Mouse (Mus musculus) intestine, embryonic 15.5 days (tissue): ENCODE measurements around the gene Aox4. TPM values are rescaled to one million over a fixed set of nuclear protein-coding genes. Genes with fewer than 3 reads are reported as not detected.

Source experiments
- ATAC-seq: fragments of 200-750 bp; cut with Nextera tagmentation; 2 replicates; pipeline ENCODE4 v1.8.0; 2017; ENCODE audit warnings: moderate TSS enrichment, moderate library complexity
- H3K27ac ChIP-seq: fragments of 300-500 bp; sonication (generic); 2 replicates; pipeline ENCODE4 v1.5.1; 2015; ENCODE audit warnings: mild to moderate bottlenecking, inconsistent platforms
- H3K27me3 ChIP-seq: fragments of 300-500 bp; sonication (generic); replicated peaks from 2 replicates; pipeline ENCODE4 v1.6.1; 2015; ENCODE audit warnings: inconsistent platforms
- H3K36me3 ChIP-seq: fragments of 300-500 bp; sonication (generic); 2 replicates; pipeline ENCODE4 v1.6.1; 2015; ENCODE audit warnings: inconsistent platforms
- H3K4me1 ChIP-seq: fragments of 300-500 bp; sonication (generic); replicated peaks from 2 replicates; pipeline ENCODE4 v1.6.1; 2015; ENCODE audit warnings: inconsistent platforms
- H3K4me2 ChIP-seq: fragments of 300-500 bp; sonication (generic); replicated peaks from 2 replicates; pipeline ENCODE4 v1.6.1; 2015; ENCODE audit warnings: mild to moderate bottlenecking, inconsistent platforms
- H3K4me3 ChIP-seq: fragments of 300-500 bp; sonication (generic); replicated peaks from 2 replicates; pipeline ENCODE4 v1.5.1; 2015; ENCODE audit warnings: inconsistent platforms
- H3K9ac ChIP-seq: fragments of 300-500 bp; sonication (generic); 2 replicates; pipeline ENCODE4 v1.6.1; 2015; ENCODE audit warnings: inconsistent platforms
- H3K9me3 ChIP-seq: fragments of 300-500 bp; sonication (generic); 2 replicates; pipeline ENCODE4 v1.6.1; 2016; ENCODE audit warnings: inconsistent platforms
- WGBS: fragments of 180-500 bp; shearing (Covaris S2); methylation state at CpG from one replicate; pipeline ENCODE4 v1.1.7; 2015; 5-methylcytosine and 5-hydroxymethylcytosine counted together
- polyA plus RNA-seq: library from polyadenylated mRNA; unstranded; fragments of >200 nt; fragmentation: Nextera tagmentation; extraction: Ambion mirVana; gene quantifications from 2 replicates; pipeline ENCODE4 v1.2.1, GENCODE M21; 2015

Aox4 gene
- 0.04 and 0.05 TPM in 2 replicates for polyA plus RNA-seq

- Histone ChIP-seq H3K4me1 (no peaks in the 10 kb centered on the region), H3K27me3 (no peaks in the 10 kb centered on the region), H3K4me2 (no peak within 1 kb of the TSS), H3K9ac (no peak within 1 kb of the TSS), H3K4me3 (no peak within 1 kb of the TSS), H3K27ac (no peak within 1 kb of the TSS), H3K9me3 (no peaks in the 10 kb centered on the region), H3K36me3 (no peaks in the 10 kb centered on the region)
- 75% methylated on average over 17 of the region's 17 CpGs for WGBS
- no peak for ATAC-seq
Observed at GRCm38 (mm10) chr1:58210203-58210602, at the start of gene Aox4. Gene Aox4, plus strand, starts transcription at chr1:58210397.

DNA sequence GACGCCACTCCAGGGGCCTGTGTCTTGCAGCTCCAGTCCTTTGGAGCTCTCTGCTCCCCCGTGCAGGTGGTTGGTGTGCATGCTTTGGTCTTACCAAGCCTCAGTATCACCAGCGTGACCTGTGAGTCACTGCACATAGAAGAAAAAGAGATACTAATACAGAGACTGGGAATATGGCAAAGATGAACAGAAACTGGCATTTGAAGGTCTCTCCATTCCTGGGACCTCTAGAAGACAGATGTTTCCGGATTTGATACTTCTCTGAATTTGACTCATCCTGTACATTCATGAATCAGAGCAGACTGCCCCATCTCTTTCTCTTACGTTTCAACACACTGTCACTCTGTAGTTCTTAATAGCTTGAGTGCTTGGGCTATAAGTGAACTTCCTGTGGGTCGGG is 40.3 kb upstream of the Aox4 start:
- no peaks in the 10 kb centered on the region for H3K9me3 ChIP-seq
- H3K4me2 ChIP-seq: no peak overlapping the region
- no peak overlapping the region for H3K4me3 ChIP-seq
- no peak for ATAC-seq
- H3K9ac ChIP-seq: no peak overlapping the region
- H3K27ac ChIP-seq: no peak overlapping the region
- no peaks in the 10 kb centered on the region for H3K36me3 ChIP-seq
- WGBS: 68% methylated on average over 6 of the region's 6 CpGs
- no peaks in the 10 kb centered on the region for H3K27me3 ChIP-seq
- no peaks in the 10 kb centered on the region for H3K4me1 ChIP-seq

GRCm38 (mm10) chr1:58188514-58189175 is 21.6 kb upstream of the Aox4 start:
- no peaks in the 10 kb centered on the region for H3K36me3 ChIP-seq
- 56% methylated on average over 5 of the region's 5 CpGs for WGBS
- no peak overlapping the region for H3K4me3 ChIP-seq
- H3K27ac ChIP-seq: no peak overlapping the region
- ATAC-seq: no peak
- no peak overlapping the region for H3K4me2 ChIP-seq
- H3K9me3 ChIP-seq: no peaks in the 10 kb centered on the region
- H3K4me1 ChIP-seq: no peaks in the 10 kb centered on the region
- no peaks in the 10 kb centered on the region for H3K27me3 ChIP-seq
- H3K9ac ChIP-seq: no peak overlapping the region

DNA sequence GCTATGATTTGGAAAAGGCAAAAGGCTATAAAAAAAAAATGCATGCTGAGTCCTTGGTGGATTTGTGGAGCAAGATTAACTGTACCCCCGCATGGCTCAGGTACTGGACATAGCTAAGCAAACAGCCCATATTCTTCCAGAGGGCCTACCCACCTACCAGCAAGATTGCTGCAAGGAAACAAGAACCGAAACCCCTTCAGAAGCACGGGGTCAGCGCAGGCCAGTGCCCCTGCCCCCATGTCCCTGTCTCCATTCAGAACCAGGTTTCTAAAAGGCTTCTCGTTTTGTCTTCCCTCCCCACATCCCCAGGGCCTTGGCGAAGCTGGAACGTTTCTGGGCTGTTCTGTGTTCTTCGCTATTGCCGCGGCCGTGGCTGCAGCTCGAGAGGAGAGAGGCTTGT is 15.9 kb upstream of the Aox4 start:
- no peak overlapping the region for H3K4me2 ChIP-seq
- no peaks in the 10 kb centered on the region for H3K9me3 ChIP-seq
- no peak overlapping the region for H3K27ac ChIP-seq
- H3K27me3 ChIP-seq: no peaks in the 10 kb centered on the region
- H3K4me3 ChIP-seq: no peak overlapping the region
- ATAC-seq: no peak
- H3K9ac ChIP-seq: no peak overlapping the region
- no peaks in the 10 kb centered on the region for H3K36me3 ChIP-seq
- 79% methylated on average over 12 of the region's 12 CpGs for WGBS
- no peaks in the 10 kb centered on the region for H3K4me1 ChIP-seq

- no peak for ATAC-seq
- no peak overlapping the region for H3K4me3 ChIP-seq
- H3K9ac ChIP-seq: no peak overlapping the region
- no peak overlapping the region for H3K4me2 ChIP-seq
- H3K27me3 ChIP-seq: no peaks in the 10 kb centered on the region
- H3K27ac ChIP-seq: no peak overlapping the region
- no peaks in the 10 kb centered on the region for H3K4me1 ChIP-seq
- WGBS: 71% methylated on average over 3 of the region's 3 CpGs
- H3K36me3 ChIP-seq: no peaks in the 10 kb centered on the region
- no peaks in the 10 kb centered on the region for H3K9me3 ChIP-seq
Observed at GRCm38 (mm10) chr1:58194988-58195387, 15.2 kb upstream of the Aox4 start.

DNA sequence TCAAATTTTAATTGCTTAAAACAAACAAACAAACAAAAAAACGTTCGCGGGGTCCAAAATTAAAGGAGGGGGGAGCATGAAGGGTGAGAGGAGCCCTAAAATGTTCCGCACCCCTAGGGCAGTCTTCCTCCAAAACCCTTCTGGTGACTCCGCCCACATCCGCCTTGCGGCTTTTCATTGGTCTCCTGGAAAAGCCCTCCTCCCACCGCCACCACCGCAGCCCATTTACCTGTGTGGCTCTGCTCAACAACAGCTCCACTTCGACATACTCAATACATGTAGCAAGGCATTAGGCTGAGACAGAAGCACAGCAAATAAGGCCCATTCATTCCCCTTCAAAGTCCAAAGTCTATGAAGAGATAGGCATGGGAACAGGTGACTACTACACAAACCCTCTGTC is 14.7 kb upstream of the Aox4 start:
- no peaks in the 10 kb centered on the region for H3K27me3 ChIP-seq
- H3K9me3 ChIP-seq: no peaks in the 10 kb centered on the region
- H3K36me3 ChIP-seq: no peaks in the 10 kb centered on the region
- ATAC-seq: peak; percentile 49; the same call in 1 of the 2 replicates
- H3K27ac ChIP-seq: no peak overlapping the region
- WGBS: 14% methylated on average over 10 of the region's 10 CpGs
- no peaks in the 10 kb centered on the region for H3K4me1 ChIP-seq
- no peak overlapping the region for H3K9ac ChIP-seq
- H3K4me3 ChIP-seq: no peak overlapping the region
- H3K4me2 ChIP-seq: peak overlapping the region; percentile 40; the same call in 1 of the 2 replicates

DNA sequence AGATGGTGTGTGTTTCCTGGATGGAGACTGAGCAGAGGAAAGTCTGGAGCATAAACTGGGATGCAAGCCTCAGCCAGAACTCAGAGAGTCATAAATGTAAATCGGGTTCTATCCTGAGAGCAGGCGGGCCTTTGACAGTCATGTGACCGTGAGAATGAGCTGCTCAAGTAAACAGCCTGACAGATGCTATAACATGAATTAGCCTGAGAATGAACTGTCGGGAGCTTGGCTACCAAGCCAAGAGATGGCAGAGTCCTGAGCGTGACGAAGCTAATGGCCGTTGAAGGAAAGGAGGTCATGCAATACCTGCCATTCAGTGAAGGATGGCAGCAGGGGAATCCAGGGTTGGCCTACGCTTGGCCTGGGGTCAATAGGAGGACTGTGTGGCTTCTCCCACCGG is 13.2 kb upstream of the Aox4 start:
- no peak overlapping the region for H3K4me3 ChIP-seq
- WGBS: 54% methylated on average over 9 of the region's 9 CpGs
- no peaks in the 10 kb centered on the region for H3K36me3 ChIP-seq
- H3K9ac ChIP-seq: no peak overlapping the region
- H3K4me1 ChIP-seq: no peaks in the 10 kb centered on the region
- no peak for ATAC-seq
- no peaks in the 10 kb centered on the region for H3K27me3 ChIP-seq
- H3K27ac ChIP-seq: no peak overlapping the region
- H3K9me3 ChIP-seq: no peaks in the 10 kb centered on the region
- H3K4me2 ChIP-seq: no peak overlapping the region

DNA sequence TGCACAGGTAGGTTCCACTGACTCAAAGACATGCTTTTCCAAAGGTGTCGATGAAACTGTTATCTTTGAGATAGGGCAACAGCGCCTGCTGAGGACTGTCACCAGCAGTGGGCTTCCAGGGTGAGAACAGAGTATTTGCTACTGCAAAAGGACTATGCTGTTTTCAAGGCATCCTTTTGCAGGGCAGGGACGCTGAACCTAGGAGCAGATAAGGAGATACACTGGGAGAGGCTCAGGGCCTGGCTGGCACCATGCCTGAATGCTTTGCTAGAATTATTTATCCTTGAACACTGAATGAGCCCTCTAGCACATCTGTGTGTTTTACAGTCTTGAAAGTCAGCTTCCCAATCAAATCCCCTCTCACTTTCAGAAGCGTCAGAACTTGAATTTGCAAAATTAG is 11.8 kb upstream of the Aox4 start:
- no peak overlapping the region for H3K4me3 ChIP-seq
- no peak overlapping the region for H3K4me2 ChIP-seq
- no peak overlapping the region for H3K27ac ChIP-seq
- 63% methylated on average over 4 of the region's 4 CpGs for WGBS
- no peaks in the 10 kb centered on the region for H3K9me3 ChIP-seq
- H3K9ac ChIP-seq: no peak overlapping the region
- no peaks in the 10 kb centered on the region for H3K4me1 ChIP-seq
- no peaks in the 10 kb centered on the region for H3K36me3 ChIP-seq
- no peak for ATAC-seq
- no peaks in the 10 kb centered on the region for H3K27me3 ChIP-seq

GRCm38 (mm10) chr1:58212805-58213204 is 2.6 kb downstream of the Aox4 start:
- H3K4me3 ChIP-seq: no peak overlapping the region
- no peak overlapping the region for H3K9ac ChIP-seq
- H3K27me3 ChIP-seq: no peaks in the 10 kb centered on the region
- no peaks in the 10 kb centered on the region for H3K9me3 ChIP-seq
- H3K27ac ChIP-seq: no peak overlapping the region
- whole genome bisulfite sequencing: 76% methylated on average over 7 of the region's 7 CpGs
- H3K36me3 ChIP-seq: no peaks in the 10 kb centered on the region
- no peaks in the 10 kb centered on the region for H3K4me1 ChIP-seq
- ATAC-seq: no peak
- H3K4me2 ChIP-seq: no peak overlapping the region

- Histone ChIP-seq H3K9me3 (no peaks in the 10 kb centered on the region), H3K27me3 (no peaks in the 10 kb centered on the region), H3K4me3 (no peak overlapping the region), H3K4me2 (no peak overlapping the region), H3K4me1 (no peaks in the 10 kb centered on the region), H3K9ac (no peak overlapping the region), H3K36me3 (no peaks in the 10 kb centered on the region), H3K27ac (no peak overlapping the region)
- no peak for ATAC-seq
- WGBS: 76% methylated on average over 5 of the region's 5 CpGs
Observed at GRCm38 (mm10) chr1:58213838-58214237, 3.6 kb downstream of the Aox4 start.

DNA sequence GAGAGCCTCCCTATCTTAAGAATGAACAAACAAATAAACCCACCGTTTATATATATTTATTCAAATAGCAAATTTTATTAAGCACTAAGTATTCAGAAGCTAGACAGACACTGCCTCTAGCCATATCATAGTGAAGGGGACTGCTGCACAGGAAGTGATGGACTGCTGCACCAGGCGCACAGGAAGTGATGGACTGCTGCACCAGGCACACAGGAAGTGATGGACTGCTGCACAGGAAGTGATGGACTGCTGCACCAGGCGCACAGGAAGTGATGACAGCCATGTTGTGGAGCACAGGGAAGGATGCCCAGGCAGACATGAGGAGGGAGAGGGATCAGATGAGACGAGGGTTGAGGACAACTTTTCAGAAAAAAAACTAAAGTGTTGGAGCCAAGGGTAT is 5.2 kb downstream of the Aox4 start:
- no peaks in the 10 kb centered on the region for H3K27me3 ChIP-seq
- no peak for ATAC-seq
- H3K4me1 ChIP-seq: no peaks in the 10 kb centered on the region
- H3K9ac ChIP-seq: no peak overlapping the region
- no peak overlapping the region for H3K4me3 ChIP-seq
- no peak overlapping the region for H3K27ac ChIP-seq
- no peaks in the 10 kb centered on the region for H3K9me3 ChIP-seq
- no peaks in the 10 kb centered on the region for H3K36me3 ChIP-seq
- WGBS: 87% methylated on average over 4 of the region's 4 CpGs
- no peak overlapping the region for H3K4me2 ChIP-seq

DNA sequence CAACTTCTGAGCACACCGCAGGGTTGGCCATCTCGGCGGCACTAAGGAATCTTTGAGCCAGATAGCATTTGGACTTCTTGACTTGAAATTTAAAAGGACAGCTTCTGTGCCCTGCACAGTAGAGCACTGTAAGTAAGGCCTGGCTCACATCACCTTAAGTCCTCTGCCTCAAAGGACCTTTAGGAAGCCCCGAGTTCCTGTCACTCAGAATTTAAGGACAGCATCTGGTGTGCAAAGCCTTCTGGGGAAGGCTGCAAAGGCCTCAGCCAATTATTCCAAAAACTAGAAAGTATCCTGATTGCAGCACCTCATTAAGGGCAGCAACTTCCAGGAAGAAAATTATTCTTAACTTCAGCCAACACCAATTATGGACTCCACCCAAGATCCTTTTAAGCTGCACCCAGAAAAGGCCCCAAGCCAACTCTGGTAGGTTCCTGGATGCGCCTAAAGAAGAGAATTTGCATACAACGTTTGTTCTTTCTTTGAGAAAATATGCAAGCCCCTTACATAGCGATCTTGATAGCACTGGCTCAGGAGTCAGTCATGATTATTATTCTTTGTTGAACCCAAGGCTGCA is 5.8 kb downstream of the Aox4 start:
- WGBS: 84% methylated on average over 7 of the region's 7 CpGs
- ATAC-seq: no peak

GRCm38 (mm10) chr1:58221070-58221469 is 10.9 kb downstream of the Aox4 start:
- WGBS: 83% methylated on average over 6 of the region's 6 CpGs

More for the DNA sequence above, 5.8 kb downstream of the Aox4 start:
- Histone ChIP-seq H3K4me2 (no peak overlapping the region), H3K9ac (no peak overlapping the region), H3K27ac (no peak overlapping the region), H3K36me3 (no peaks in the 10 kb centered on the region), H3K9me3 (no peaks in the 10 kb centered on the region), H3K27me3 (no peaks in the 10 kb centered on the region), H3K4me1 (no peaks in the 10 kb centered on the region), H3K4me3 (no peak overlapping the region)

More at GRCm38 (mm10) chr1:58221070-58221469, 10.9 kb downstream of the Aox4 start:
- Histone ChIP-seq H3K36me3 (no peaks in the 10 kb centered on the region), H3K4me3 (no peak overlapping the region), H3K4me1 (no peaks in the 10 kb centered on the region), H3K4me2 (no peak overlapping the region), H3K9ac (no peak overlapping the region), H3K27me3 (no peaks in the 10 kb centered on the region), H3K27ac (no peak overlapping the region), H3K9me3 (no peaks in the 10 kb centered on the region)
- no peak for ATAC-seq
